Mouse (Mus musculus) right cerebral cortex, adult 18-20 months (tissue): ENCODE measurements around the gene Vmn2r82.
"Not testable (repeated sequence)": the region's sequence is repeated elsewhere in the genome, so short reads cannot be mapped to it uniquely, and the experiment has no call there.

Experiments used
- DNase-seq: peaks from one replicate; pipeline ENCODE4 v3.0.0; 2022; ENCODE audit warnings: mixed read lengths

Gene Vmn2r82

GRCm38 (mm10) chr10:79356220-79356619 is at the start of gene Vmn2r82:
Gene Vmn2r82, plus strand, starts transcription at chr10:79356520.
- DNase-seq = not testable (repeated sequence)

DNA sequence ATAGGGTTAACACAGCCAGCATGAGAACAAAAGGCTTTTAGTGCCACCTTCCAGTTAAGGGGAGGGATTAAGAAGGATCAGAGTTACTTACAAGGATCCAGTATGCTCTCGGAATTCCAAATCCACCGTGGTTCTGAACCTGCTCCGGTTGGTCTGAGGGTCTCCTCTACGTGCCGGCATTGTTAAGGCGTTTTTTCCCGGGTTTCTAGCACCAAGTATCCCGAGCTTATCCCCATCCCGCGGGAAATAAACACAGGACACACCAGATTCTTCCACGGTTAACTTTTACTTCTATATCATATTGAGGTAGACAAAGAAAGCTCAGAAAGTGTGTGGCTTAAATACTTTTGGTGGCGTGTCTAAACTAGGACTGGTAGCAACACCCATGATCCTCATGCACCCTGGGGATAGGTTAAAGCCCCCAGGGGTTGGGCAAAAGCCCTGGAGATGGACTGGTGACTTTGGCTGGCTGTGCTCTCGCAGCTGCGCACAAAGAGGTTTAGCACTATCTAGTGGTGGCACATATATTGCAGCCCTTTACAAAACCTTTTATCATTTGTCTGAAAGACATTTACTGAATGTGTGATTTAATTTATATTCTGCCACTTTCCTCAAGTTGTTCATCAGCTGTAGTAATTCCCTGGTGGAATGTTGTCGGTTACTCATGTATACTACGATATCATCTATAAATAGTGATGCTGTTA is 34.1 kb upstream of the Vmn2r82 start:
- DNase-seq = not testable (repeated sequence)

GRCm38 (mm10) chr10:79322737-79323086 is 33.6 kb upstream of the Vmn2r82 start:
- DNase-seq = no peak

DNA sequence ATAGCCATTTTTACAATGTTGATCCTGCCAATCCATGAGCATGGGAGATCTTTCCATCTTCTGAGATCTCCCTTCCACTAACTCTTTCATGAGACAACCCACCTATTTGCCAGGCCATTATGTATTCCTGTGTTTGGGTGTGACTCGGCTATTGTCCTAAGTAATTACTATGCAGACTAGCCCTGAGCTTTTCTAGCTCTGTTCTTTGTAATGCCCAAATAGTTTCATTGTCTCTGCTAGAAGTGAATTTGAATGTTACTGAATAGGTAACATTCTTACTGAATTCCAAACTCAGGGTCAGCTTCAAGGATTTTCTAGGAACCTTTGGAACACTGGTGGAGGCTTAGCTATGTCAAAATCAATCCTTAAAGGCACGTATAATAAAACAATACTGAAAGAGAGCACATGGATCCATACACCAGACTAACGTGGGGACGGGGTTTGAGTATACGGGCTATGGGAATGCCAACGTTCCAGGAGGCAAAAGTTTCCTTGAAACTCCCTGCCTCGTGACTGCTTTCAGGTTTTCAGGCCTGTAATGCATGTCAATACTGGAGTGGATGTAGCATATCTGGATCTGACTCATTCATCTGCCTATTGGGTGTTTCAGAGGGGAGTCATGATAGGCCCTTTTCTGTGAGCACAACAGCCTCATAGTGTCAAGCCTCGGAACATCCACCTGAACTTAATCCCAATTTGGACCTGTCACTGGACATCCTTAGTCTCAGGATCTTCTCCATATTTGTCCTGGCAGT is 43.8 kb downstream of the Vmn2r82 start:
- DNase-seq = not testable (repeated sequence)

GRCm38 (mm10) chr10:79417142-79417771 is 60.9 kb downstream of the Vmn2r82 start:
- no peak for DNase-seq

DNA sequence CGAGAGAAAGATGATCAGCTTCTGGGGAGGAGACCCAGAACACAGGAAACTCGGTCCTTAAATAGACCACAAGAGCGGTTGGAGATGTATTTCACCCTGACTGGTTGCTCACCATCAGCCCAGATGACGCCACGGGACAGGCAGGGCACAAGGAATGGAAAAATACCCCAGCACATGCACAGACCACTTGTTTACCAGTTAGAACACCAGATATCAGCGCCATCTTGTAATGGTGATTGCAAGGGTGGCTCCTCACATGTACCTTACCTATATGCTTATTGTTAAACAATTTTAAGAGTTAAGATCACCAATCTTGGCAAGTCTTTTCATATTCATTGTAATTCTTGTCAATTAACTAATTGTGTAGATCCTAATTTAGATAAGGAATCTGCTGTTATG is 61.5 kb downstream of the Vmn2r82 start:
- DNase-seq = not testable (repeated sequence)

- DNase-seq = not testable (repeated sequence)
Observed at GRCm38 (mm10) chr10:79435141-79435820, 79.0 kb downstream of the Vmn2r82 start.
